Mouse (Mus musculus) lung, adult 2 months (tissue): ENCODE results near the gene Cd59a.
"Not testable (repeated sequence)": the region's sequence is repeated elsewhere in the genome, so short reads cannot be mapped to it uniquely, and the experiment has no call there.

Source experiments
- CTCF ChIP-seq: fragments of 200-500 bp; IDR thresholded peaks from 2 replicates; pipeline ENCODE4 v1.5.1; 2011; ENCODE audit warnings: mild to moderate bottlenecking, low read length, control low read depth; ENCODE audit not compliant: insufficient read depth
- POLR2A ChIP-seq: fragments of 200-500 bp; IDR thresholded peaks from 2 replicates; pipeline ENCODE4 v1.6.1; 2011; ENCODE audit warnings: low read depth, mild to moderate bottlenecking, control low read depth, low read length, borderline replicate concordance; ENCODE audit errors: extremely low read depth

DNA sequence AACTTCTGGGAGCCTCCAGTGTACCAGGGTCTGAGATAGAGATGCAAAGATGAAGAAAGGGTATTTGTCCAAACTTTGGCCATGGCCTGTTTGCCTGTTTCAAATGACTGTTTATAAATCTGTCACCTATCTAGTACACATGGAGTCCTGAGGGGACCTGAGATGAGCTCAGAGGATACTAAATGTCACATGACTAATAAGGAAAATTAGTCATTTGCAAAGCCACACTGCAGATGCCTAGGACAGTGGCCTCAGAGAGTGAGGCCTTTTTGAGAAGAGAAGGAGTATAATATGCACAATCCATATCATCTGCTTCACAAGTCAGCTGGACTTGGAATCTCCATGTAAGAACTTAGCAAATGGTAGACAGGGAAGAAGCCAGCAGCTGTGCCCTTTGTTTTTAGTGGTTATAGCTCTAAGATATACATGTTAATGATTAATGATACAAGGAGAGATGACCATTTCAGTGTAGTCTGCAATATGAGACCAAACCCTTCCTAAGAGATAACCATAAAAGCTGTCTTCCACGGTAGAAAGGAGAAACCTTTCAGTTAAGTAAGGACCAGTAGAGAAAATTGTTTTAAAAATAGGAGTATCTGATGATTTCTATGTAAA lies 14.1 kb upstream of the Cd59a start:
- TF ChIP-seq CTCF, POLR2A: not testable (repeated sequence)
